7 mouse cellular contexts compared by ENCODE assay signal in the genomic region with DNA sequence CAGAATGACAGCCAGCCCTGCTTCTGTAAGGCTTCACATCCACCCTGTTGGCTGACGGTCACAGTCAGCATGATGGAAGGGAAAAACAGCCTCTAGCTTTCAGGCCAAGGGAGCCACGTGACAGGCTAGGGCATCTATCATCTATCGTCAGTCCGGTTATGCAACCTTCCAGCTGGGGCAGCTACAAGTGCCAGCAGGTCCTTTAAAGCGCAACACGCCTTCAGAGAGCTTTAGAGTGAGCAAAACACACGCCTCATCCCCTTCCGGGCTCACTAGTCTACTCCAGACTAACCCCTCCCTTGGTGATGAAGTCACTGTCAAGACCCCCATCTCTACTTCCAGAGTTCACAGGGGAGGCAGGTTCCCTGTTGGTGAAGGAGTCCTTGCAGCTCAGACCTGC. TPM values are rescaled to one million over a fixed set of nuclear protein-coding genes. Genes with fewer than 3 reads are reported as not detected.
DNase-seq lines count a peak whose midpoint lies in the region; ATAC-seq lines count a peak whose summit lies in the region.

No protein-coding gene starts in this region.

- 10% methylated on average over 8 of the region's 8 CpGs for WGBS in lung, embryonic 16.5 days

- H3K27ac ChIP-seq in lung, embryonic 16.5 days (ENCODE audit: low read length), result no peak overlapping the region

- DNase-seq in NIH3T3 (ENCODE audit: low read depth), result peak; percentile 54
- peak; percentile 89 for DNase-seq in adrenal gland, adult 2 months
- peak; percentile 57 for DNase-seq in heart, postnatal 25 days (ENCODE audit: low spot score)
- DNase-seq in spleen, postnatal 4 days (ENCODE audit: low spot score in 2 of 2), result no peak
- DNase-seq in thymus, postnatal 10 days (ENCODE audit: low spot score in 2 of 2), result no peak

- H3K9me3 ChIP-seq in lung, embryonic 16.5 days (ENCODE audit: control insufficient read depth, low read length), result no peaks in the 10 kb centered on the region

- H3K27me3 ChIP-seq in lung, embryonic 16.5 days (ENCODE audit: control insufficient read depth, insufficient read depth, low read depth, low read length), result no peaks in the 10 kb centered on the region

- ATAC-seq in lung, embryonic 16.5 days (ENCODE audit: low read depth), result peak; percentile 88
- no peak for ATAC-seq in megakaryocyte-erythroid progenitor cell, adult 5-6 weeks (replicated peaks; ENCODE audit: low FRiP score, low TSS enrichment, poor library complexity, severe bottlenecking)

- no peaks in the 10 kb centered on the region; the same call in 1 of the 2 replicates for H3K36me3 ChIP-seq in lung, embryonic 16.5 days (ENCODE audit: control insufficient read depth, insufficient read depth, low read length)

- intact Hi-C loops in heart, postnatal 25 days (cut with DNase I), result no loop called here

- H3K4me2 ChIP-seq in lung, embryonic 16.5 days (ENCODE audit: low read depth, low read length), result no peak overlapping the region

- H3K9ac ChIP-seq in lung, embryonic 16.5 days (ENCODE audit: low read length), result no peak overlapping the region

- H3K4me3 ChIP-seq in lung, embryonic 16.5 days (ENCODE audit: low read length), result no peak overlapping the region

- H3K4me1 ChIP-seq in lung, embryonic 16.5 days (replicated peaks; ENCODE audit: control insufficient read depth, insufficient read depth, low read length), result peaks cover 12% of the 10 kb centered on the region

RNA-seq across cellular contexts. Expression of a gene that starts 11.7 kb away (rescaled TPM):
- 1 to 10 TPM in 1 of 2 experiments, under 1 TPM in 1; 0.81 to 1.4 TPM for total RNA-seq in adrenal gland, adult 2 months (2021)
- polyA plus RNA-seq in adrenal gland, adult 2 months (2012; rRNA removed), result 0.09 and 0.31 TPM in 2 replicates
- under 1 TPM in 1 of 2 experiments, not detected in 1; 0.16 TPM for total RNA-seq in heart, postnatal 25 days (2021)
- 18.0 and 18.7 TPM in 2 replicates for polyA plus RNA-seq in lung, embryonic 16.5 days (2015; fragmentation: Nextera tagmentation; extraction: Ambion mirVana)
- total RNA-seq in megakaryocyte-erythroid progenitor cell, adult 5-6 weeks (2014; fragmentation: Nextera tagmentation), result not detected in 2 replicates
- total RNA-seq in megakaryocyte-erythroid progenitor cell, adult 5-6 weeks (2017), result not detected in 2 replicates

Comparison
In these comparisons a context has a peak if more than half of its experiments do, and no peak if none do; other contexts are left out.
1. DNase-seq: peak in NIH3T3 (single experiment), adrenal gland, adult 2 months (single experiment) and heart, postnatal 25 days (single experiment); none in spleen, postnatal 4 days (0 of 2) and thymus, postnatal 10 days (0 of 2).